Mouse (Mus musculus): ENCODE measurements around the gene Ap1m2.

- TF ChIP-seq CTCF (IDR thresholded peaks at IDR 0.05; ENCODE audit: insufficient read depth, low read depth, low read length): no peak
- no peak for TF ChIP-seq POLR2A (IDR thresholded peaks at IDR 0.05; ENCODE audit: insufficient read depth, low read depth, low read length)
Observed at GRCm38 (mm10) chr9:21346627-21347365, 34.7 kb upstream of the Ap1m2 start.

All from olfactory bulb, adult 2 months (tissue).